Mouse (Mus musculus) natural killer cell, adult 2 months (primary cell): ENCODE results near the gene Vmn2r109.
"Not testable (repeated sequence)": the region's sequence is repeated elsewhere in the genome, so short reads cannot be mapped to it uniquely, and the experiment has no call there.

Experiments
- DNase-seq, 2 experiments: peaks; one replicate each; pipeline ENCODE4 v3.0.0; 2022; ENCODE audit warnings: low spot score in 2 of 2

The Vmn2r109 gene

GRCm38 (mm10) chr17:20564656-20565055 is at the start of gene Vmn2r109:
TSS of gene Vmn2r109 (minus strand) at chr17:20564756.
- DNase-seq, result no peak

GRCm38 (mm10) chr17:20596323-20596722 is 31.8 kb upstream of the Vmn2r109 start, which contains the start of gene Vmn2r110:
TSS of gene Vmn2r110 (minus strand) at chr17:20596423.
- no peak for DNase-seq

- not testable (repeated sequence) for DNase-seq
Measured at GRCm38 (mm10) chr17:20508247-20508646, 56.3 kb downstream of the Vmn2r109 start.

DNA sequence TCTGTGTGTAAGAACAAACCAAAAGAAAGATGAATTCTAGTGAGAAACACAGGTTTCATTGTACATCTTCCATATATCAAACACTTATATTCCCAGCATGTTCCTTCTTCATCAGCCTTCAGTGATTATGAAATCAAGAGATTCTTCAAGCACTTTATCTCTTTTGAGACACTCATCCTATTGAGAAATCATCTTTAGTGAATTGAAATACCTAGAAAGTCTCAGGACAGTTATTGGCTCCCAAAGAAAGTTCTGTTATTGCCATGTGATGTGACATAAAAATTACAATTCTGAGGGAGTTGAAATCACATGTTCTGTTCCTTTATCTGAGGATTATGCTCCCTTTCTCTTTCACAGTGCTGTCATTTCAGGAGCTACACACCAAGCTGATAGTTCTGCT is 66.7 kb downstream of the Vmn2r109 start, which contains the start of gene Vmn1r225:
Gene Vmn1r225 (plus strand): TSS at position 301 of the 400 bp plus-strand sequence.
- no peak for DNase-seq
